Mouse (Mus musculus): ENCODE measurements at regions not wholly inside any gene's neighbourhood (a gene's known extent, or its start where the extent isn't known, plus 50 kb on each side); places are given as distances from the start of the nearest gene placed in this dataset.

GRCm38 (mm10) chr14:100458727-100459447 is 174.4 kb upstream of the Klf12 start:
- peak; percentile 94 for DNase-seq (ENCODE audit: low read depth, low spot score)

GRCm38 (mm10) chr14:100457870-100458726 is 173.6 kb upstream of the Klf12 start:
- DNase-seq (ENCODE audit: low read depth, low spot score): peak; percentile 14

- DNase-seq (ENCODE audit: low read depth, low spot score): peak; percentile 12
Measured at GRCm38 (mm10) chr14:100446130-100446529, 161.7 kb upstream of the Klf12 start.

- DNase-seq (ENCODE audit: low read depth, low spot score): no peak
Measured at GRCm38 (mm10) chr14:100444848-100445247, 160.4 kb upstream of the Klf12 start.

- DNase-seq (ENCODE audit: low read depth, low spot score): no peak
Measured at GRCm38 (mm10) chr14:100444099-100444498, 159.6 kb upstream of the Klf12 start.

GRCm38 (mm10) chr14:100437552-100437951 is 153.1 kb upstream of the Klf12 start:
- DNase-seq (ENCODE audit: low read depth, low spot score): peak; percentile 9

- no peak for DNase-seq (ENCODE audit: low read depth, low spot score)
Measured at GRCm38 (mm10) chr14:100429662-100430061, 145.2 kb upstream of the Klf12 start.

- no peak for DNase-seq (ENCODE audit: low read depth, low spot score)
Measured at GRCm38 (mm10) chr14:100426399-100426798, 141.9 kb upstream of the Klf12 start.

GRCm38 (mm10) chr14:100423790-100424189 is 139.3 kb upstream of the Klf12 start:
- DNase-seq (ENCODE audit: low read depth, low spot score): no peak

GRCm38 (mm10) chr14:100421666-100422065 is 137.2 kb upstream of the Klf12 start:
- no peak for DNase-seq (ENCODE audit: low read depth, low spot score)

- DNase-seq (ENCODE audit: low read depth, low spot score): no peak
Measured at GRCm38 (mm10) chr14:100415099-100415498, 130.6 kb upstream of the Klf12 start.

- no peak for DNase-seq (ENCODE audit: low read depth, low spot score)
Measured at GRCm38 (mm10) chr14:100412211-100412610, 127.7 kb upstream of the Klf12 start.

- DNase-seq (ENCODE audit: low read depth, low spot score): no peak
Measured at GRCm38 (mm10) chr14:100397191-100397590, 112.7 kb upstream of the Klf12 start.

- no peak for DNase-seq (ENCODE audit: low read depth, low spot score)
Measured at GRCm38 (mm10) chr14:100375218-100375983, 90.9 kb upstream of the Klf12 start.

- DNase-seq (ENCODE audit: low read depth, low spot score): no peak
Measured at GRCm38 (mm10) chr14:100374494-100375217, 90.2 kb upstream of the Klf12 start.

GRCm38 (mm10) chr14:100366234-100366864 is 81.9 kb upstream of the Klf12 start:
- no peak for DNase-seq (ENCODE audit: low read depth, low spot score)

- no peak for DNase-seq (ENCODE audit: low read depth, low spot score)
Measured at GRCm38 (mm10) chr14:100362786-100363185, 78.3 kb upstream of the Klf12 start.

GRCm38 (mm10) chr14:100361346-100362029 is 77.0 kb upstream of the Klf12 start:
- peak; percentile 35 for DNase-seq (ENCODE audit: low read depth, low spot score)

- DNase-seq (ENCODE audit: low read depth, low spot score): peak; percentile 45
Measured at GRCm38 (mm10) chr14:100359881-100360280, 75.4 kb upstream of the Klf12 start.

- DNase-seq (ENCODE audit: low read depth, low spot score): no peak
Measured at GRCm38 (mm10) chr14:100357131-100357530, 72.7 kb upstream of the Klf12 start.

All from ES-CJ7 (cell line).